In the genomic region with DNA sequence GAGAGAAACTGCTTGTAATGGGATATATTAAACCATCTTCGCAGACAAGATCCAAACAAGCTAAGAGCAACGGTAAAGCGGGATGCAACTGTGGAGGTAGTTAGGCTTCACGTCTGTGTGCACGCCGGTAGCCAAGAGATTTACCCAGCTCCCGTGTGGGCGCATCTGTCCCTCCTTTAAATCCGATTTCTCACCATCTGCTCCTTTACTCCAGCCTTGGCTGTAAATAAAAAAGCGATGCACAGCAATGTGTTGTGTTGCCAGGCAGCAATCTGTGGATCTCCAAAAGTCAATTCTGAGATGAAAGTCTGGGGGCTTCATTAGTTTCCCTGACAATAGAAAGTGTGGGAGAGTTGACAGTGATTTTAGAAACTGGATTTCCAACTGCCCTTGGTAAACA, we compare ENCODE assay signal across 9 mouse cellular contexts. TPM values are rescaled to one million over a fixed set of nuclear protein-coding genes. Genes with fewer than 3 reads are reported as not detected.
DNase-seq lines count a peak whose midpoint lies in the region; ATAC-seq lines count a peak whose summit lies in the region.
"Had no signal": no experiment of that assay in that cellular context is flagged by ENCODE, and none has a peak within 500 bp of the region (broad histone marks: within the 10 kb centered on the region; RNA-seq: fewer than 3 reads in every experiment).

No protein-coding gene starts in this region.

- 29% methylated on average over 10 of the region's 10 CpGs for WGBS in hindbrain, embryonic 16.5 days
- WGBS in midbrain, embryonic 16.5 days: 29% methylated on average over 10 of the region's 10 CpGs

- H3K27me3 ChIP-seq in hindbrain, embryonic 16.5 days (replicated peaks; ENCODE audit: control insufficient read depth, insufficient read depth, low read length): no peaks in the 10 kb centered on the region
- no peaks in the 10 kb centered on the region for H3K27me3 ChIP-seq in midbrain, embryonic 16.5 days (ENCODE audit: control insufficient read depth, insufficient read depth, low read depth, low read length)
- H3K27me3 ChIP-seq: liver, embryonic 15.5 days; Patski had no signal

- peak overlapping the region; percentile 54 for H3K27ac ChIP-seq in hindbrain, embryonic 16.5 days (ENCODE audit: low read depth, low read length)
- H3K27ac ChIP-seq in midbrain, embryonic 16.5 days (ENCODE audit: low read length): 0 out of 2 replicates have a peak overlapping the region, but pooled peaks have one; percentile 19
- H3K27ac ChIP-seq: liver, embryonic 15.5 days had no signal

- H3K9ac ChIP-seq in hindbrain, embryonic 16.5 days (ENCODE audit: low read depth, low read length): peak overlapping the region; percentile 22; the same call in 1 of the 2 replicates
- H3K9ac ChIP-seq in midbrain, embryonic 16.5 days (ENCODE audit: low read depth, low read length): no peak overlapping the region
- H3K9ac ChIP-seq: liver, embryonic 15.5 days had no signal

- H3K4me3 ChIP-seq in hindbrain, embryonic 16.5 days (ENCODE audit: low read length): no peak overlapping the region
- H3K4me3 ChIP-seq in midbrain, embryonic 16.5 days (ENCODE audit: low read depth, low read length): no peak overlapping the region
- H3K4me3 ChIP-seq: liver, embryonic 15.5 days had no signal

- DNase-seq in B cell, adult 2 months: peak; percentile 45 to 46
- DNase-seq in brain, adult 2 months (ENCODE audit: low read depth, low spot score): peak; percentile 85
- no peak for DNase-seq in heart, postnatal 4 days
- no peak for DNase-seq in heart, adult 8-10 months (ENCODE audit: low spot score)
- no peak for DNase-seq in spleen, postnatal 14 days (ENCODE audit: low spot score in 2 of 2)

- H3K36me3 ChIP-seq in hindbrain, embryonic 16.5 days (ENCODE audit: control insufficient read depth, insufficient read depth, low read length): no peaks in the 10 kb centered on the region
- no peaks in the 10 kb centered on the region for H3K36me3 ChIP-seq in midbrain, embryonic 16.5 days (ENCODE audit: control insufficient read depth, insufficient read depth, low read length)
- H3K36me3 ChIP-seq: liver, embryonic 15.5 days had no signal

- ATAC-seq in hindbrain, embryonic 16.5 days: peak; percentile 59
- ATAC-seq in midbrain, embryonic 16.5 days: no peak

- H3K4me2 ChIP-seq in hindbrain, embryonic 16.5 days (ENCODE audit: low read length): no peak overlapping the region; the same call in 1 of the 2 replicates
- H3K4me2 ChIP-seq in midbrain, embryonic 16.5 days (ENCODE audit: low read length): no peak overlapping the region
- H3K4me2 ChIP-seq: liver, embryonic 15.5 days had no signal

- H3K4me1 ChIP-seq in hindbrain, embryonic 16.5 days (ENCODE audit: control insufficient read depth, insufficient read depth, low read depth, low read length): peaks cover 16% of the 10 kb centered on the region
- peaks cover 7% of the 10 kb centered on the region for H3K4me1 ChIP-seq in midbrain, embryonic 16.5 days (ENCODE audit: control insufficient read depth, insufficient read depth, low read length)

- no peaks in the 10 kb centered on the region for H3K9me3 ChIP-seq in hindbrain, embryonic 16.5 days (ENCODE audit: control insufficient read depth, low read length)
- H3K9me3 ChIP-seq in midbrain, embryonic 16.5 days (replicated peaks; ENCODE audit: control insufficient read depth, low read length, poor library complexity, severe bottlenecking): no peaks in the 10 kb centered on the region
- H3K9me3 ChIP-seq: liver, embryonic 15.5 days had no signal

RNA-seq across cellular contexts. Expression of a gene that starts 57.6 kb away (rescaled TPM):
- 74.7 and 75.9 TPM in 2 replicates for polyA plus RNA-seq in hindbrain, embryonic 16.5 days (2015; fragmentation: Nextera tagmentation; extraction: Ambion mirVana)
- 78.1 and 99.7 TPM in 2 replicates for polyA plus RNA-seq in midbrain, embryonic 16.5 days (2015; fragmentation: Nextera tagmentation; extraction: Ambion mirVana)
- total RNA-seq in heart, postnatal 4 days (2021): 10 to 100 TPM; 32.3 to 39.3 TPM
- 10 to 100 TPM in 1 of 4 experiments, 1 to 10 TPM in 3; 6.4 to 11.8 (median 8.7) TPM for total RNA-seq in heart, adult 8-10 months (2022)

Comparison
In these comparisons a context has a peak if more than half of its experiments do, and no peak if none do; other contexts are left out.
1. DNase-seq: peak in B cell, adult 2 months (2 of 2) and brain, adult 2 months (single experiment); none in heart, postnatal 4 days (single experiment), heart, adult 8-10 months (single experiment) and spleen, postnatal 14 days (0 of 2).